Mouse (Mus musculus) liver, adult (tissue): ENCODE measurements at regions not wholly inside any gene's neighbourhood (a gene's known extent, or its start where the extent isn't known, plus 50 kb on each side); places are given as distances from the start of the nearest gene placed in this dataset.

Experiments
- GATA4 ChIP-seq: IDR thresholded peaks from 2 replicates; pipeline ENCODE4 v1.6.1; 2014; ENCODE audit warnings: mild to moderate bottlenecking, low read length; ENCODE audit not compliant: insufficient replicate concordance

DNA sequence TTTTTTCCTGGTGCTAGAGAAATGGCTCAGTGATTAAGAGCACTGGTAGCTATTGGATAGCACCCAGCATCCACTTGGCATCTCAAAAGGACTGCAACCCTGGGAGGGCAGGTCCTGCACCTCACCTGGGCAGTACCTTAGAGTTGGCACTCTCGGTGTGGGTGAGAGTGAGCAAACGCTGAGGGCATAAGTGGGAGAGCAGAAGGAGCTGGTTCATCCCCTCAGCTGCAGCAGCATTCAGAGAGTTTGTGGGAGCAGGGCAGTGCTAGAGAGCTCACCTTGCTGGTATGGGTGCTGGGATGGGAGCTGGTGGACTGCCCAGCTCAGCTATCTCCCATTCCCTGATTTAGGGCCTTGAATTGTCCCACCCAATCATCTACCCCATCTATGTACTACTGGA lies 227.1 kb upstream of the Zic4 start:
- no peak for TF ChIP-seq GATA4

DNA sequence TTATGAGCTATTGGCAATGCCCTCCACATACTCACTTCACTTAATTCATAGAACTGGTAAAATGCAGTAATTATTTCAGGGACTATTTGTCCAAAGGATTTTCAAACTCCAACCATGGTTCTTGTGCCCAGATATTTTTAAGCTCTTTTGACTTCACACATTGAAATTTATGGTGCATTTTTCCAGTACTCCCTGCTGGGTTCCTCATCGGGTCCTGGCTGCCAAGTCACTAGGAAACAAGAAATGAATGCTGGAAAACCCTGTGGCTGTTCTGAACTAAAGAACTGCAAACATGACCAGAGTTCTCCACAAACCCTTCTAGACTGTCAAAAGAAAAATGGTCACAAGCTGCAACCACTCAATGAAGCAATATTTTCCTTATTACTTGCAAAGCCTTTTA lies 221.6 kb upstream of the Zic4 start:
- no peak for TF ChIP-seq GATA4

DNA sequence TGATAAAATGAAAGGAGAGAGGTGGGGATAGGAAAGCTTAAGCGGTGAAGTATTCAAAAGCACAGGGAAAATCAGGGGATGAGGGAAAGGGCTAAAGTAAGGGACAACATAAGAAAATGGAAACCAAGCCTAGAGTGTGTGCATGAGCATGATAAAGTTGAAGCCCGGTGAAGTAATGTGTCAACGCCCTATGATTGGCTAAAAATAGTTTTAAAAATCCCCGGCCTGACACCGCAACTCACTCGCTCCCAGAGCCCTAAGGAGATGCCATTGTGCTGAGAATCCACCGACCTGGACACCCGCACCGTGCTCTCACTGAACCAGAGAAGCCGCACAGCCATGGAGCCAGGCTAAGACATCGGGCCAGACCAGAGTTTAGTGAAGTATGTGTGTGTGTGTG lies 210.3 kb upstream of the Zic4 start:
- no peak for TF ChIP-seq GATA4

DNA sequence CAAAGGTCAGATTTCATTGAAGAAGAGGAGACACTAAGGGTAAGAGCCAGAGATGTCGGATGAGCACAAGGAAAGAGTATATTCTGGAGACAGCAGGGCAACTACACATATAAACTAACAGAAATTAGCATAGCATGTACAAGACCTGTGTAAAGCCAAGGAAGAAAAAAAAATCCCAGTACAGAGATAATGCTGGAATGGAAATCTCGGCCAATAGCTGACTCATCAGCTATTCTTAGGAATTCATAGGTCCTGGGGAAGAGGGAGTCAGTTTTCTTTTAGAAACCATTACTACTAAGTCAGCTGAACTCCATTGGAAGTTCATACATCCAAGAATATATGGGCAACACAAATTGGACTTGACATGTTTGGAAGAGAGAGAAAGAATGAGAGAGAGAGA lies 202.9 kb upstream of the Zic4 start:
- TF ChIP-seq GATA4, result no peak

DNA sequence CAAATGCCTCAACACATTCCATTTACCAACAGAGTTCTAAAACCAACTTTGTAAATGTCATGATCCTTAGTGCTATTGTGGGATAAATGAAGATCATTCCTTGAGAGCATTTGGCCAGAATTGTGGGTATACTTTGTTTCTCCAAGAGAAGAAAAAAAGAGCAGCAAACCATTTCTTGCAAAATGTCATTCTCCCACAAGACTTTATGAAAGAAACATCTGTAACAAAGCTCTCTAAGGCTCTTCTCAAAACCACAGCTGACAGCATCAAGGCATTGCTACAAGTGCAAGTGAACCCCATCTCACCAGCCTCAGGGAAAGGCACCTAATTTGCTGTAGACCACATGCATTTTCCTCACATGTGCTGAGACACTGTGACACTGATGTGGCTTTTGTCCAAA lies 194.3 kb upstream of the Zic4 start:
- TF ChIP-seq GATA4, result no peak

DNA sequence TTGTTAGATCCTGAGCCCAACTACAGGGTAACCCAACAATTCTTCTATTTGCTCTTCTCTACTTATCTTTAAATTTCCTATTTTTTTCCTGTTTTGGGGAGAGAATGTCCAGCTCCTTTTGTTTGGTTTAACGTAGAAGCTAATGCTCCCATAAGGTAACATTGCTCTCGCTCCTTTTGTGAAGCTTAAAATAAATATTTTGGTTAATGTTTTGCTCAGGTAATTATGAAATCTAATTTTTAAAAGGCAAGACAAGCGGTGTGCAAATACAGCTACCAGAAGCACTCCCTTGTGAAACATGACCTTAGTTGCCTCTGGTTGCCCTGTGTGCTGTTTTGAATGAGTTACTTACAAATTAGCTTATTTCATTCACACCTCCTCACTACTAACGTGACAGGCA lies 169.0 kb upstream of the Zic4 start:
- no peak for TF ChIP-seq GATA4

DNA sequence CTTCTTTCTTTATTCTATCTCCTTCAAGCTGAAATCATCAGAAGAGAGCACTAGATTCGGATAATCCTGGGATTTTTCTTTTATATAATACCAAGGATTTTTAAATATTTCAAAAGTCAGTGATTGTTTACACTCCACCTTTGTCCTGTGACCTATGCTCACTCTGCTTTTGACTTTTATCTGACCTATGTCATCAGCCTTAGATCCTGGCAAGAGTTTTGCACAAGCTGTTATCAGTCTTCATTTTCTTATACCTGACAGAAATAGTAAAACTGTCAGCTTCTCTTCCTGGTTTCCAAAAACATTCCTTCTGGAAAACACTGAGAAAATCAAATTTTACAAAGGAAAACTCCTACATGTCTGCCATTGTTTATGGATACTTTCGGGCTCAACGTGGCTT lies 168.3 kb upstream of the Zic4 start:
- peak; percentile 51; the same call in 1 of the 2 replicates for TF ChIP-seq GATA4

DNA sequence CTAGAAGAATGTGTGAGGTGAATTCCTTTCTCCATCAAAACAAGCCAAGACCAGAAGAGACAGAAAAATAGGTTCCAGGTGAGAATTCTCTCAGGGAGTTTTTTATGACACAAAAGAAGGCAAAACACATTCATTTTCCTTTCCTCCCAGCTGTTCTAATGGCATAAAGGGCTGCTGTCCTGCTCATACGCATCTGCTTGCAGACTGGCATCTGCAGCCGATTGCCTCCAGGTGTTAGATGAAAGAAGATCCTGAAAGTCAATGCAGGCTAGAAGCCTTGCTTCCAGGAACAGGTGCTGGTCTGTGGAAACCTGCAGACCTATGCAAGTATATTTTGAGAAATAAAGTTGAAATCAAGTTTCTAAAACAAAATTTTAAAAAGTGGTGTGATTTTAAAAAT lies 154.9 kb upstream of the Zic4 start:
- no peak for TF ChIP-seq GATA4

DNA sequence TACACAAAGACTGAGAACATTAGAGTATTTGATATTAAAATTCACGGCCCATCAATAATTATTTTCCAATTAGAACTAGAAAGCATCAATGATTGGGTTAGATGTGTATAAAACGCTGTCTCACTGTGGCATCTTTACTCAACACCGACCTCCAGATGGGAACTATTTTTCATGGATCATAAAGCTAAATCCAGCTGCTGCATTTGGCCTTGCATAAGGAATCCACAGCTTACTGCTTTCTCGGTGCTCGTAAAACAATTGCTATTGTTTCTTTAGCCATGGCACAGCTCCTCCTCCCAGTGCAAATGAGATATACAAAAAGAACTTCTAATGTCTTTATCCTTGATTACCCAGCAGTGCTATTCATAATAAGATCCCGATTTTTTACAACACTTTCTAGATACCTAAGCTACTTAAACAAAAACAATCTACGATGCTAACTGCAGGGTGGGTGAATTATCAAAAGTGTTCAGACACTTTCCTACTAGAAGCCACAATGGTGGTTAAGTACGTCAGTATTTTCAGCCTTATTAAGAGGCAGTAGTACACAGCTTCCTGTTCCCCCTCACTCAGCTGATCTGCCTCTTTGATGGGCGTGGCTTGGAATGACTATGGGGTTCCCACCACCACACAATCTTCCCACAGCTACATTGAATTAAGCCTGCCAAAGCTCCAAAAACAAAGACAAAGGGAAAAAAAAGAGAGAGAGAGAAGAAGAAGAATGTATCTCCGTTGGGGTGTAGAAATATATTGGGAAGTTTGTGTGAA lies 134.4 kb upstream of the Zic4 start:
- no peak for TF ChIP-seq GATA4

DNA sequence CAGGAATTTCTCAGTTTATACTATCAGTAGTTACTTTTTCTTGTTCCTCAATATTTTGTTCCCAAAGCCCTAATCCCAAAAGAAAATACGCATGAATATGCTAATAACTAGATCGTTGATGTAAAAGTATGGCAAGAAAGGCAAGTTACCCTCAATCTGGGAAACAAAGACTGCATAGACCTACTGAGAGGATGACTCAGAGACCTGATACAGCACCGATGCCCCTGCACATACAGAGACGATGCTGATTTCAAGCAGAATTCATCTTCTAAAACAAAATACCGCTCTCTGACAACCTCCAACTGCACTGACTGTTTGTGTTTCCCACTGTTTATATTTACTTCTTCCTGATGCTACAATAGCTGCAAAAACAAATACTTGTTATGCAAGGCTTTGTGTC lies 133.7 kb upstream of the Zic4 start:
- no peak for TF ChIP-seq GATA4

DNA sequence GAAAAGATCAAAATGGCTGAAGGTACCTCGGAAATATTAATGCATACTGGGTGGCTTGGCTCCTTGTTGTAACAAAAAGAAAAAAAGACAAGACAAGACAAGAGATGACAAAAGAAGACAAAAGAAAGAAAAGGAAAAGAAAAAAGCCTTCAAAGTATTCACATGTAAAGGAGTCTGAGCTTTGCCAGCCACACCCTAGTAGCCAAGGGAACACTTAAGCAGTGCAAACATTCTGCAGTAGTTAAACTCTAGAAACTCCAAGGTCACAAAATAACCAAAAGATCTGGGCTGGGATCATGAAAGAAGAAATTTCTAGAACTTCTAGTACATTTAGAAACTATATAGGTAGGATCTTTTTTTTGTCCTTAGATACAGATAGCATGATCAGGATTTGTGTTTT lies 108.3 kb upstream of the Zic4 start:
- TF ChIP-seq GATA4, result no peak

DNA sequence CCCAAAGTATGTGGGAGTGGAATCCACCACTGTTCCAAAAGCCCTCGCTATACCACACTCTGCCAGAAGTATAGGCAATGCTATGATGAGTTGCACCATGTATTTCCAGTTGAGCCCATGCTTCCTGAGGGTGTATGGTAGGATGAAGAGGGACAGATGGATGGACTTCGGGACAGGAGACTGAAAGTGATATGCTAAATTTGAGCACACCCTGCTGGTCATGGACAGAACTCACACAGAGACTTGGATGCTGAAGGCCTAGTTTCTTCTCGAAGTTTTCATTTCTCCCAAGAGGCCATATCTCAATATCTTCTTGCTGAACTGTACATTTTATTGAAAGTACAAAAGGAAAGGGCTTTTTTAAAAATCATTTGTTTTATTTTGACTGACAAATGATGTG lies 70.9 kb upstream of the Zic4 start:
- TF ChIP-seq GATA4, result no peak
